Mouse (Mus musculus) megakaryocyte, embryonic 14.5 days (primary cell): ENCODE results near the gene Hsf5.

ENCODE experiments used
- FLI1 ChIP-seq: IDR thresholded peaks from 2 replicates; pipeline ENCODE4 v1.6.1; 2012; ENCODE audit warnings: low read length, inconsistent platforms, mixed read lengths
- GATA1 ChIP-seq: IDR thresholded peaks from 3 replicates; pipeline ENCODE4 v1.6.1; 2012; ENCODE audit warnings: mixed read lengths, low read length, inconsistent platforms, borderline replicate concordance

GRCm38 (mm10) chr11:87568255-87568953 is 48.6 kb upstream of the Hsf5 start, which contains the start of gene Sept4:
- TF ChIP-seq GATA1 (no peak), FLI1 (no peak)
